Comparison of ENCODE assay signal across 19 mouse cellular contexts in genomic region chr4:155323081-155323795, GRCm38 (mm10).
"Had no signal": no experiment of that assay in that cellular context is flagged by ENCODE, and none has a peak within 500 bp of the region (broad histone marks: within the 10 kb centered on the region; RNA-seq: fewer than 3 reads in every experiment).

No protein-coding gene starts in this region.

- DNase-seq: kidney, postnatal 25 days; layer of hippocampus, postnatal 36 days; lung, adult 18-20 months; lung, postnatal 10 days; lung, postnatal 36 days; midbrain, embryonic 14.5 days; right cerebral cortex, adult 18-20 months; right cerebral cortex, postnatal 14 days; right cerebral cortex, postnatal 4 days; thymus, postnatal 25 days had no signal

- ATAC-seq: intestine, postnatal 0 days had no signal

- H3K4me1 ChIP-seq: lung, embryonic 15.5 days had no signal

- H3K4me2 ChIP-seq: hindbrain, embryonic 15.5 days; lung, embryonic 15.5 days; neural tube, embryonic 12.5 days; neural tube, embryonic 15.5 days; stomach, embryonic 15.5 days had no signal

- H3K27ac ChIP-seq: hindbrain, embryonic 15.5 days; left cerebral cortex, adult 2 months; lung, embryonic 15.5 days; midbrain, embryonic 10.5 days; neural tube, embryonic 12.5 days; neural tube, embryonic 15.5 days; stomach, embryonic 15.5 days had no signal

- H3K9me3 ChIP-seq: hindbrain, embryonic 15.5 days; lung, embryonic 15.5 days; megakaryocyte, embryonic 14.5 days; midbrain, embryonic 10.5 days; neural tube, embryonic 12.5 days; neural tube, embryonic 15.5 days; stomach, embryonic 15.5 days had no signal

- H3K36me3 ChIP-seq: hindbrain, embryonic 15.5 days; lung, embryonic 15.5 days; midbrain, embryonic 10.5 days; neural tube, embryonic 12.5 days; neural tube, embryonic 15.5 days; stomach, embryonic 15.5 days had no signal

- H3K4me3 ChIP-seq: hindbrain, embryonic 15.5 days; left cerebral cortex, adult 2 months; lung, embryonic 15.5 days; megakaryocyte, embryonic 14.5 days; midbrain, embryonic 10.5 days; neural tube, embryonic 12.5 days; neural tube, embryonic 15.5 days; stomach, embryonic 15.5 days had no signal

- H3K27me3 ChIP-seq: hindbrain, embryonic 15.5 days; neural tube, embryonic 12.5 days; neural tube, embryonic 15.5 days; stomach, embryonic 15.5 days had no signal

- H3K9ac ChIP-seq: hindbrain, embryonic 15.5 days; lung, embryonic 15.5 days; neural tube, embryonic 12.5 days; neural tube, embryonic 15.5 days; stomach, embryonic 15.5 days had no signal
